Mouse (Mus musculus) cerebellum, adult 2 months (tissue): ENCODE results near the gene Ap1b1.

Source experiments
- CTCF ChIP-seq: fragments of 200-500 bp; IDR thresholded peaks from 2 replicates; pipeline ENCODE4 v1.5.1; 2011; ENCODE audit warnings: low read depth, mild to moderate bottlenecking, control low read depth, low read length, moderate library complexity, borderline replicate concordance; ENCODE audit not compliant: insufficient read depth
- POLR2A ChIP-seq: fragments of 200-500 bp; IDR thresholded peaks from 2 replicates; pipeline ENCODE4 v1.6.1; 2011; ENCODE audit warnings: low read length, control low read depth, borderline replicate concordance; ENCODE audit not compliant: insufficient read depth

- TF ChIP-seq POLR2A (no peak), CTCF (no peak)
These were observed 48.8 kb downstream of the Ap1b1 start for GRCm38 (mm10) chr11:5035421-5035820.
